Mouse (Mus musculus) kidney, postnatal 4 days (tissue): ENCODE results near the gene Rft1.

Experiments
- DNase-seq, 2 experiments: peaks; one replicate each; pipeline ENCODE4 v3.0.0; 2021; ENCODE audit warnings: mixed read lengths in 2 of 2

The Rft1 gene

GRCm38 (mm10) chr14:30653943-30654659 is at the start of gene Rft1:
Gene Rft1, plus strand, starts transcription at chr14:30654360.
- peak; percentile 99 for DNase-seq

DNA sequence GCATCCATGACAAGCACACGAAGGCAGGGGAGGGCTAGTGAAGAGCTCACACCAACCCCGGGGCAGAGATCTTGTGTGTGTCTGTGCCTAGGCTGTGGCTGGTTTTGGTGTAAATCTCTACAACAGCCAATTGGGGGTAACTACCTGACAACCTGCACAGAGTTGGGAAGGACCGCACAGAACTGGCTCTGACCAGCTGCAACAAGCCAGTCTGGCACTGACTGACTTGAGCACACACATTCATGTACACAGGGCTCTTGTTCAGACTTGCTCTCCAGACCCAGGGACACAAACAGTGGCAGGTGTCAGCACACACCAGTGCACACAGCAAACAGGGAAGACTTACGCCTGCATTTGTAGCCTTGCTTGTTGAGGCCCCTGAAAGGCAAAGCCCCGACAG is 47.3 kb upstream of the Rft1 start:
- no peak for DNase-seq

DNA sequence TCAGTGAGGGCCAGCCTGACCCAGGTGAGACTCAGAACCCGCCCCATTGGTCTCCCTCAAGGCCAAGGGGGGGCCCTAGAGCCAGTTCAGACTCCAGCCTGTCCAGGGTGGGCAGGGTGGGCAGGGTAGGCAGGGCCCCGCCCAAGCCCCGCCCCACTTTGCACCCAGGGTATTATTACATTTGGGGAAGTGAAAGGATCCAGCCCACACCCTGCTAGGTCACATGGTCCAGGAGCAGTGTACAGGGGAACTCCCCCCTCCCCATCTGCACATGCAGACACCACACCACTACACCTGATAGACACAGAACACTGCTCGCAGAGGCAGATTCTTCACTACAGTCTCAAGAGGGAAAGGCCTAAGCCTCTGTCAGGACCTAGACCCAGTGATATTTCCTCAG is 46.5 kb upstream of the Rft1 start:
- DNase-seq = no peak

DNA sequence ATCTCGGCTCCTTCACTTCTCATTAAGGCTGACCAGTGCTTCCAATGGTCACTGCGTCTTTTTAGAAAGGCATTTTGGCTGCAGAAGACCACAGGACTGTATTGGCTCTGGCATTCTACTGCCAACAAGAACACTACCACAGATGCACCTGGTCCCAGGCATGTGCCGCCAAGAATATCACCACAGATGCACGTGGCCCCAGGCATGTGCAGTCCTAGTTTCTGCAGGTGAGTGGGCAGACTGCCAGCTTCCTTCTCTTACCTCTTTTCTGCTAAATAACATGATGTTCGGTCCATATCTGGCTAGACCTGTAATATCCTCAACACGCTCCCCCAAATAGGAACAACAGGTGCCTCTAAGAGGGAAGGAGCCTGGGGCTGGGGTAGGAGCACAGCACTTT is 46.0 kb upstream of the Rft1 start:
- DNase-seq = no peak

GRCm38 (mm10) chr14:30609499-30609898 is 44.7 kb upstream of the Rft1 start:
- no peak for DNase-seq

DNA sequence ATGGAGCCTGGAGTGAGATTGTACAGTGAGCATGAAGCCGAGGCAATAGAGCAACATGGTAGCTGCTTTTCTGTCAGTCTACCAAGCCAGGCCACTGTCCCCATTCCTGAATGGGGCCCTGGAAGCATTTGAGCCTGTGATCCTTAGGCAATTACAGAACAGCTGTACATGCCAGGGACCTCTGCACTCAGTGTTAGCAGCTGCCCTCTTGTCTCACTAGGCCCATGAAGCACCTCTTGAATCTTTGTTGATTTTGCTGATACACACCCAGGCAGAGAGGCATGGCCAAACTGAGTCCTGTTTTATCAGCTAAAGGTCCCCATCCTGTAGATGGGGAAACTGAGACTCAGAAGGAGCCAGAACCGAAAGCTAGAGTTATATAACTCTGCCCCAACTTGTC is 43.9 kb upstream of the Rft1 start:
- DNase-seq = no peak

- DNase-seq = no peak
These were observed 43.2 kb upstream of the Rft1 start for GRCm38 (mm10) chr14:30610940-30611339.

DNA sequence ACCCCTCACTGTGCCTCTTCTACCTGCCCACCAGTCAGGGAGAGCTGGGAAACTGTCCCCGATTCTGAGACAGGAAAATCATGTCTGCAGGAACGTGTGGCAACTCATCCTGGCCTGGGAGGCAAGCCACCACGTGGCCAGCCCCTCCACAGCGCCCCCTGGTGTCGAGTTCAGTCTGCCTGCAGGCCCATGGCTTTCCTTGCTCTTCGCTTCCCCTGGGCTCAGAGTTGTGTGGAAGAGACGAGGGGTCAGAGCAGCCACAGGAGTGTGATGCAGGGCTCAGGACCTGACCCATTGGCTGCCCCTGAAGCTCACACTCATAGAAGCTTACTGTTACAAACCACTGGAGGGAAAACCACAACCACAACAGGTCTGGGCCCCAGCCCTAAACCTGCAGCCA is 41.6 kb upstream of the Rft1 start:
- peak; percentile 90 for DNase-seq

- DNase-seq = no peak
These were observed 41.0 kb upstream of the Rft1 start for GRCm38 (mm10) chr14:30612962-30613715.

DNA sequence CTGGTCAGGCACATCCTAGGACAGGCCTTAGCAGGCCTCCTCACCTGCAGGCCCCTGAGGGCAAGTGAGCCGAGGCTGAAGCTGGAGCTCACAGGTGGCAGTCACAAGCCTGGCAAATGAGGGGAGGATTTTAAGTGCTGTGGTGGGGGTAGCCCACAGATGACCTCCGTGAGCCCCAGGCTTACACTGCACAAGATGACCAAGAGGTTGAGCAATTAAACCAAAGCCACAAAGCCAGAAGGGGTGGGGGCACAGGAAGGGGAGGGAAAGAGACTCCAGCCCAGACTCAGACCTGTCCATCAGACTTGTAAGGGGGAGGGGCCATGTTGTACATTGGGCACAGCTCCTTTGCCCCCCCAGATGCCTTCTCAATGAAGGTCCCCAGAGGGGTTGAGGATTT is 37.4 kb upstream of the Rft1 start:
- DNase-seq = no peak

DNA sequence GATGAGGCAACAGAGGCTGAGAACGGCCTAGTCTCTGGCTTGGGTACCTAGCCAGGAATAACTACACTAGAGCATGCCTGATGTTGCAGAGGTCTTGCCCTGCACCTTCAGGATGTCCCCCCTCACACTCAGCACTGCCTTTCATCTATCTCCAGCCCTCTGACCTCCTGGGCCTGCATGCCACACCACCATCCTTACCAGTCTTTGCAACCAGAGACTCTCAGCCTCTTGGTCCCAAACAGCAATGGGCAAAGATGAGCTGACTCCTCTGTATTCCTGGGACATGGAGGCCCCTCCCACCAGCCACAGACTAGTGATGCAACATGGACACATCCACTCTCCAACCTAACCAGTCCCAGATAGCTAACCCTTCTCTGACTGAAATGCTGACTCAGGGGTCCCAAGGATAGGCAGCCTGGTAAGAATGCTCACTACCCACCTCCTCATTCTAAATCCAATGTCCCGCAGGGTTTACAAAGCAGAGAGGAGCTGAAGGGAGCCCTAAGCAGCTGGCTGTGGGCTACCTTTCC is 35.3 kb upstream of the Rft1 start:
- DNase-seq = no peak

DNA sequence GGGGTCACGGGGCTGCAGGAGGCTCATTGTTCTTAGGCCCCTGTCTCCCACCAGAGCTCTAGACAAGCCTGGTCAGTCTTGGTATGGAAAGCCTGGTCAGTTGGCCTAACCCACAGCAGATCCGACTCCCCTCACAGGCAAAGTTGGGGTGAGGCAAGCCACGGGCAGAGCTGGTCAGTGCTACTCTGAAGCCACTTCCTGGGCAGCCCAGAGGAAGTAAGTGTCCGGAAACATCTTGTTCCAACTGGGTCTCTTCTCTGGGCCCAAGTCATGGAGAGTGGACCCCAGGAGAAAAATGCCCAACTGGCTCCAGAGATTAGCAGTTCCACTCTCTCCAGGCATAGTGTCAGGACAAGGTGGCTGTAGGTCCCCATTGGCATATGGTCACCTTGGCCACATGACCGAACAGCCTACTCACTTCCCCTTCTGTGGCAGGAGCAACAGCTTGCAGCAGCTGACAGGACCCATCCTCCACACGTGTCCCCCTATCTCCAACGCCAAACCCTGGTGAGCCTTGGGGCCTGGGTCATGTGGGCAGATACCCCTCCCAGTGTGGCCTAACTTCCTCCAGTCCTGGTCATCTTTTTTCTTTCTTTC is 34.1 kb upstream of the Rft1 start:
- no peak for DNase-seq

DNA sequence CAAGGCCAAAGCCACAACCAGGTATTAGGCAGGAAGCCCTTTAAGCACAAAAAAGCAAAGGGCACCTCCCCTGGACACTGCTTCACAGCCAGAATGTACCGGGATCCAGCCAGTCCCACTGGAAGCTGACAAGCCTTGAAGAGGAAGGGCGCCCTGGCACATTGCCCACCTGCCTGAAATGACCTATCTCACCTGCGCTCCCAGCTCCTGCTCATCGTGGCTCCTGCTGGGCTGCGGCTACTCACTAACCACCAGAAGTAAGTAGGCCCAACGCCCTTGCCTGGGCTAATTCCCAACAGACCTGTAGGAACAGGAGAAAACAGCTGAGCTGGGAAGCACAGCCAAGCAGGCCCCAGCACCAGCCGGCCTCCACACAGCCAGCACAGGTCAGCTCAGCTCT is 32.0 kb upstream of the Rft1 start:
- peak; percentile 39 to 63 for DNase-seq

GRCm38 (mm10) chr14:30622556-30622955 is 31.6 kb upstream of the Rft1 start:
- DNase-seq = no peak

DNA sequence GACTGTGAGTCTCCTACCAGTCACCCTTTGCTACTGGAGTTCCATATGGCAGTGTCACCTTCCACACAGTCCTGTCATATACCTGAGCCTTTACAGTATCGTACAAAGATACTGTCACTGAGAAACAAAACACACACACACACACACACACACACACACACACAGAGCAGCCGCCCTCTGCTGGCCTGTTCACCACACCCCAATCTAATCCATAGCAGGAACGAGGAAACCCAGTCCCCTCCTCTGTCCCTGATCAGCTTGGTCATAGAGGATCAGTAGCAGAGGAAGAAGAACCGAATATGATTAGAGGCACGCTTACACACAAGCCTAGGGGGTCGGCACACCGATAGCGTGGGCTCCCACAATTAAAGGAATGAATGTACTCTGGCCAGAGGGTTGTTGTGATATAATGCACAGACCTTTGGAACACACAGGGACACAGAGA is 29.9 kb upstream of the Rft1 start:
- peak; percentile 46 to 55 for DNase-seq

DNA sequence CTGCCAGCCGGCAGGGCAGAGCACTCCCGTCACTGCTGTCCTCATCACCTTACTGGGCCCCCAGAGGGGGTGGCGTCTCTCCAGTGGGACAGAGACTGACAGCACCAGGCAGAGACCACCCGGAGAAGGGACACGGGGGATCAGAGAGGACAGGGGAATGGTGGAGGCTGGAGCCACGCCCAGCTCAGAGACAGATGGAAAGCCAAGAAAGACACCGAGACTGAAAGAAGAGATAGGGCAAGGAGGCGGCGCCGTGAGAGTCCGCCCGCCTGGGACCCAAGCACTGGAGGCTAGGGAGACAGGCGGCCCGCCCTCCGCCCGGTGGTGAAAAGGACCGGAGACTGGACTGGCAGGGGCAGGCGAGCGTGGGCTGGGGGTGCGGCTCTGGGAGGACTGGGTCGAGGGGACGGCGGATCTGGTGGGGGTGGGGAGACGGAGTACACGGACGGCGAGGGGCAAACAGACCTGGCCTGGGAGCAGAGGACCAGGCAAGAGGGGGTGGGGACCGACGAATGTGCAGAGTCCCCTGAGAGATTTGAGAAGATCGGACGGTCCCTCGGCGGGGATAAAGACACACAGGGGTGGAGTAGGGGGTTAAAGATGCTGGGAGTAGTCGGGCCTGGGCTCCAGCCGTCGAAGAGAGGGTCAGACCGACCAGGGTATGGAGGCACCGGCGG is 28.9 kb upstream of the Rft1 start:
- peak; percentile 69 to 79 for DNase-seq

GRCm38 (mm10) chr14:30625856-30626726 is 28.1 kb upstream of the Rft1 start, which contains the start of gene Prkcd:
Gene Prkcd, minus strand, starts transcription at chr14:30626210.
- DNase-seq = peak; percentile 91 to 94

GRCm38 (mm10) chr14:30626756-30627742 is 27.1 kb upstream of the Rft1 start:
- DNase-seq = no peak

DNA sequence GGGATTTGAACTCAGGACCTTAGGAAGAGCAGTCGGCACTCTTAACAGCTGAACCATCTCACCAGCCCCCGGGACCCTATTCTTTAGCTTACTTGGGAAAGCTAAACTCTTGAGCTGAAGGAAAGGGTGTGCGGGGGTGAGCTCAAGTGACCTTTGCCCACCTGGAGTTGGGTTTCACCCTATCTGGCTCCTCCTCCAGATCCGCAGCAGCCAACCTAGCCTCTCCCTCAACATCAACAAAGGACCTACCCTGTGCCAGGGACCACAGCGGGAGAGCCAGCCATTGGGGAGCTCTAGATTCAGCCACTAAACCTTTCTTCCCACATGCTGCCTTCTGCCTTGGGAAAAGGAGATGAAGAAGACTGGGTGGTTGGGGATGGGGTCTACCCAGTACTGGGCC is 25.9 kb upstream of the Rft1 start:
- peak in 1 of 2 experiments; percentile 43 for DNase-seq

DNA sequence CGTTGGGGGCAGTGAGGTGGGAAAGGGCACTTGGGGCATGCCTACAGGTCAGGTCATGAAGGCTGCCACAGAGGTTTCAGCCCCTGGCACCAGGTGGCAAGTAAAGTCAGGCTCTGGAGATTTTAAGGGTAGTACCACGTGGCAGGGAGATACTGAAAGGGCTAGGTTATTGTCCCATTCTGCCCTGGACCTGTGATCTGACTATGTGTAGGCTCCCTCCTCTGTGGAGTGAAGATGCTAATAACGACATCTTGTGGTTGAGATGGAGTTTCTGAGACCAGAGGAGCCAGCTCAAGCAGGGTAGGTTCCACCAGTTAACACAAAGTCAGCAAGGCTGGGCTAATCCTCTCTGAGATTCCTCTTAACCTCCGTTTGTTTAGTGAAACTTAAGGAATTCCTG is 24.3 kb upstream of the Rft1 start:
- DNase-seq = no peak
